Mouse (Mus musculus) ES-Bruce4 (cell line): ENCODE measurements around the gene Lars2. TPM values are rescaled to one million over a fixed set of nuclear protein-coding genes. Genes with fewer than 3 reads are reported as not detected.

Experiments used
- H3K27ac ChIP-seq: 2 replicates; pipeline ENCODE4 v1.5.1; 2012; ENCODE audit warnings: low read length, inconsistent platforms; ENCODE audit not compliant: insufficient read depth
- H3K27me3 ChIP-seq: 2 replicates; pipeline ENCODE4 v1.6.1; 2012; ENCODE audit warnings: mild to moderate bottlenecking, low read length, inconsistent platforms; ENCODE audit not compliant: control insufficient read depth, poor library complexity, insufficient read depth, severe bottlenecking
- H3K36me3 ChIP-seq: 2 replicates; pipeline ENCODE4 v1.6.1; 2012; ENCODE audit warnings: inconsistent platforms, mild to moderate bottlenecking, low read length, moderate library complexity; ENCODE audit not compliant: control insufficient read depth, poor library complexity, insufficient read depth, severe bottlenecking
- H3K4me1 ChIP-seq: one replicate; pipeline ENCODE4 v1.8.1; 2011; ENCODE audit warnings: low read length; ENCODE audit not compliant: control insufficient read depth, insufficient read depth
- H3K4me3 ChIP-seq: 2 replicates; pipeline ENCODE4 v1.5.1; 2011; ENCODE audit warnings: low read depth, mild to moderate bottlenecking, low read length
- H3K9ac ChIP-seq: 2 replicates; pipeline ENCODE4 v1.6.1; 2012; ENCODE audit warnings: low read depth, mild to moderate bottlenecking, inconsistent platforms; ENCODE audit not compliant: poor library complexity, severe bottlenecking
- H3K9me3 ChIP-seq: replicated peaks from 2 replicates; pipeline ENCODE4 v1.6.1; 2012; ENCODE audit warnings: mild to moderate bottlenecking, low read length, inconsistent platforms; ENCODE audit not compliant: control insufficient read depth, poor library complexity, insufficient read depth, severe bottlenecking
- CTCF ChIP-seq: IDR thresholded peaks from one replicate; pipeline ENCODE4 v1.8.1; 2011; ENCODE audit warnings: low read depth, low read length
- EP300 ChIP-seq: IDR thresholded peaks from 2 replicates; pipeline ENCODE4 v1.6.1; 2011; ENCODE audit warnings: low read depth, low read length; ENCODE audit not compliant: insufficient read depth
- POLR2A ChIP-seq: IDR thresholded peaks from one replicate; pipeline ENCODE4 v1.8.1; 2011; ENCODE audit warnings: low read length; ENCODE audit not compliant: insufficient read depth
- polyA plus RNA-seq: library from polyadenylated mRNA; stranded (reverse); fragments of >200 nt; gene quantifications from 2 replicates; pipeline ENCODE4 v1.2.4, GENCODE M21; 2011; ENCODE audit warnings: low read depth; ENCODE audit not compliant: missing spikeins, insufficient read depth, insufficient read length

The Lars2 gene
- polyA plus RNA-seq, 1 experiment, result 6,627 TPM

- H3K27me3 ChIP-seq, result no peaks in the 10 kb centered on the region
- no peaks in the 10 kb centered on the region for H3K4me1 ChIP-seq
- H3K27ac ChIP-seq, result no peak overlapping the region
- no peak overlapping the region for H3K4me3 ChIP-seq
- no peak overlapping the region for H3K9ac ChIP-seq
- TF ChIP-seq POLR2A (no peak), EP300 (no peak), CTCF (no peak)
- no peaks in the 10 kb centered on the region for H3K36me3 ChIP-seq
- no peaks in the 10 kb centered on the region for H3K9me3 ChIP-seq
These were observed 106.7 kb downstream of the Lars2 start for GRCm38 (mm10) chr9:123473377-123473776.

DNA sequence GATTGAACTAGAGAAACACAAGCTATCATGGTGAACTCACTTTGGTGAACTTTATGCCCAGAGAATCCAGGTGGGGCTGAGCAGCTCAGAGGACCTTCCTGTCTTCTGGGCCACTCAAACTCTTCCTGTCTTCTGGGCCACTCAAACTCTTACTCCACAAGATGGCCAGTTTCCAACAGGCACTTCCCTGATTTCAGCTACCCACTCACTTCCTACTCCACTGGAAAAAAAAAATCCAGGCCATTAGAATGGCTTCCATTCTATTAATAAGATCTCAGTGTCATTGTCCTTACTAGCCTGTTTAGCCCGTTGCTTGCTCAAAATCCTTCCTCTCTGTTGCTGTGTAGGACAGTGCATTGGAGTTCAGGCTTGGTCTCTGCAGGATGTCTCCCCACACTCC, 108.8 kb downstream of the Lars2 start:
- Histone ChIP-seq H3K27ac (no peak overlapping the region), H3K9ac (no peak overlapping the region)

DNA sequence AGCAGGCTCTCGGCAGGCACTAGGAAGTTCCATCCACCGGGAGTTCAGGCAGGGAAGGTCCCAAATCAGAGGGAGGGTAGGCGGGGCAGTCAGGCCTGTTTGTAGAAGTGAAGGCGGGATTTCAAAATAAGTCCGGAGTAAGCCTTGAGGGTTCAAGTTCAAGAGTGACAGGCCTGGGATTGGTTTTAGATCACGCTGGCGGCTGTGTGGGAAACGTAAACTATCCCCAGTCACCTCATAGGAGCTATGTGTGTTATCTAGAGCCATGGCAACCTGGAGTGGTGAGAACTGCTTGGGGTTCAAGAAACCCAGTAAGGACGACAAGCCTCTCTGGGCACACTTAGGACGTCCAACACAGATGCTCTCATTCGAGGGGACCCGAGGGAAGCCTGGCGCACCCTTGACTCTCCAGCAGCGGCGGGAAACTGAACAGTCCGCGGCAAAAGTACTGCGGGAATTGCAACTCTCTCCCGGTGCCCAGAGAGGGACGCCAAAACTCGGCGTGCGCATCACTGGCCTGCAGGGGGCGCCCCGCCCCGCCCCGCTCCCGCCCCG, 111.4 kb downstream of the Lars2 start:
- H3K27me3 ChIP-seq, result no peaks in the 10 kb centered on the region
- H3K36me3 ChIP-seq, result no peaks in the 10 kb centered on the region
- no peak overlapping the region for H3K27ac ChIP-seq
- no peaks in the 10 kb centered on the region for H3K9me3 ChIP-seq
- TF ChIP-seq CTCF (peak; percentile 45), POLR2A (no peak)
- 0 out of 2 replicates have a peak overlapping the region, but pooled peaks have one; percentile 11 for H3K9ac ChIP-seq
- no peaks in the 10 kb centered on the region for H3K4me1 ChIP-seq
- peak overlapping the region; percentile 61 for H3K4me3 ChIP-seq

More for the DNA sequence above, 108.8 kb downstream of the Lars2 start:
- no peak overlapping the region for H3K4me3 ChIP-seq
- H3K27me3 ChIP-seq, result no peaks in the 10 kb centered on the region
- no peak for TF ChIP-seq CTCF
- H3K36me3 ChIP-seq, result no peaks in the 10 kb centered on the region
- no peaks in the 10 kb centered on the region for H3K9me3 ChIP-seq
- H3K4me1 ChIP-seq, result no peaks in the 10 kb centered on the region

DNA sequence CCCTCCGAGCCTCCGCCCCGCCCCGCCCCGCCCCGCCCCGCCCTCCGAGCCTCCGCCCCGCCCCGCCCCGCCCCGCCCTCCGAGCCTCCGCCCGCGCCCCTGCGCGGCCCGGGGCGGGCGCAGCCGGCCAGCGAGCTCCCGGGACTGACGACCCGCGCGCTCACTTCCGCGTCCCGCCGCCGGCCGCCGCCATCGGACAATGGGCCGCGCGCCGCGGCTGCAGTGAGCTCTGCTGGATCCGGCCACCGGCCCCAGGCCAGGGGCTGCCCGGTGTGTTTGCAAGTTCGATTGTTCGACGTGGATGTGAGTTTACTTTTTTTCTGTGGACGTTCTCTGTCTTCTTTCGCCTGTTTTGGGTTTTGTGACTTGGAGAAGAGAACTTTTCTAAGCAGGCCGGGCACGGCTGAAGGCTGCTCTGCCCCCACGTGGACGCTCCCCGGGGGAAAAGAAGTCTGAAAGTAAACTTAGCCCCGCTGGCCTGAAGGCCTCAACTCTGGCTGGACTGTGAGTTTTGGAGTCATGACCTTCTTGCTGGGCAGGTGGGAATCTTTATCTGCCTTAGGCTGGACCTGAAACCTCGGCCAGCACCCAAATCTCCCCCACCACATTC, 112.0 kb downstream of the Lars2 start, which contains the start of gene Limd1:
Gene Limd1 (plus strand): TSS at position 121 of the 610 bp plus-strand sequence.
- H3K9ac ChIP-seq, result peak within 1 kb of the TSS; percentile 92
- H3K27ac ChIP-seq, result no peak within 1 kb of the TSS
- H3K9me3 ChIP-seq, result no peaks in the 10 kb centered on the region
- H3K4me1 ChIP-seq, result no peaks in the 10 kb centered on the region
- H3K36me3 ChIP-seq, result no peaks in the 10 kb centered on the region
- H3K4me3 ChIP-seq, result peak within 1 kb of the TSS; percentile 79
- H3K27me3 ChIP-seq, result no peaks in the 10 kb centered on the region
- TF ChIP-seq CTCF, result no peak
- no peak for TF ChIP-seq EP300
- no peak for TF ChIP-seq POLR2A

- Histone ChIP-seq H3K27me3 (no peaks in the 10 kb centered on the region), H3K4me1 (no peaks in the 10 kb centered on the region), H3K27ac (no peak overlapping the region), H3K9ac (peak overlapping the region; percentile 92), H3K4me3 (peak overlapping the region; percentile 79), H3K9me3 (no peaks in the 10 kb centered on the region), H3K36me3 (no peaks in the 10 kb centered on the region)
- no peak for TF ChIP-seq CTCF
- TF ChIP-seq POLR2A, result no peak
- no peak for TF ChIP-seq EP300
These were observed 112.5 kb downstream of the Lars2 start for GRCm38 (mm10) chr9:123479196-123479669.

GRCm38 (mm10) chr9:123479876-123480252, 113.1 kb downstream of the Lars2 start:
- H3K36me3 ChIP-seq, result no peaks in the 10 kb centered on the region
- TF ChIP-seq EP300 (no peak), CTCF (no peak), POLR2A (no peak)
- H3K4me1 ChIP-seq, result no peaks in the 10 kb centered on the region
- H3K27ac ChIP-seq, result no peak overlapping the region
- no peaks in the 10 kb centered on the region for H3K27me3 ChIP-seq
- H3K4me3 ChIP-seq, result no peak overlapping the region
- H3K9me3 ChIP-seq, result no peaks in the 10 kb centered on the region
- H3K9ac ChIP-seq, result no peak overlapping the region
